Mouse (Mus musculus) small intestine, adult 2 months (tissue): ENCODE data around the gene Upf1.

ENCODE experiments used
- CTCF ChIP-seq: fragments of 200-500 bp; IDR thresholded peaks from 2 replicates; pipeline ENCODE4 v1.5.1; 2012; ENCODE audit warnings: low read depth, mild to moderate bottlenecking, control low read depth, inconsistent platforms, low read length, moderate library complexity, mixed read lengths; ENCODE audit not compliant: insufficient replicate concordance, insufficient read length; ENCODE audit errors: extremely low read depth
- POLR2A ChIP-seq: fragments of 200-500 bp; IDR thresholded peaks from 2 replicates; pipeline ENCODE4 v1.6.1; 2012; ENCODE audit warnings: low read depth, mild to moderate bottlenecking, control low read depth, inconsistent platforms, low read length, moderate library complexity

DNA sequence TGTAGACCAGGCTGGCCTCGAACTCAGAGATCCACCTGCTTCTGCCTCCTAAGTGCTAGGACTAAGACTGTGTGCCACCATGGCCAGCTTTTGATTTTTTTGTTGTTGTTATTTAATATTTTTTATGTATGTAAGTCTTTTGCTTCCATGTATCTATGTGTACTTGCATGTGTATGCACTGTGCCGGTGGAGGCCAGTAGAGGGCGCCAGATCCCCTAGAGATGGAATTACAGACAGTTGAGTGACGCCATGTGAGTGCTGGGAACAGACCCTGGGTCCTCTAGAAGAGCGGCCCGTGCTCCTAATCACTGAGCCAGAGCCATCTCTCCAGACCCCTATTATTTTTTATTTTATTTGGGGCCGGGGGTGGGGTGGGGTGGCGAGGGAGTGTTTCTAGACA, 66.3 kb downstream of the Upf1 start:
- peak; percentile 40; the same call in 1 of the 2 replicates for TF ChIP-seq CTCF
- TF ChIP-seq POLR2A = no peak
